Mouse (Mus musculus) MEL (cell line): ENCODE data around the gene Slc30a3. TPM values are rescaled to one million over a fixed set of nuclear protein-coding genes. Genes with fewer than 3 reads are reported as not detected.

Experiments
- DNase-seq: peaks from one replicate; pipeline ENCODE4 v3.0.0; 2011; ENCODE audit warnings: low read depth, low spot score
- H3K27ac ChIP-seq: 2 replicates; pipeline ENCODE4 v1.5.1; 2012; ENCODE audit warnings: low read depth, mild to moderate bottlenecking, control low read depth, low read length, moderate library complexity; ENCODE audit not compliant: control insufficient read depth
- H3K27me3 ChIP-seq, 2 experiments: fragments of 150-350 bp in 1 of 2; sonication (generic) in 1 of 2; 2 replicates each; pipeline ENCODE4 v1.6.1; 2012; ENCODE audit warnings: low read length in 2 of 2, mild to moderate bottlenecking in 2 of 2, improper control_type of control experiment in 1 of 2, moderate library complexity in 1 of 2; ENCODE audit not compliant: insufficient read depth in 2 of 2, control insufficient read depth in 1 of 2
- H3K36me3 ChIP-seq, 2 experiments: 2 replicates each; pipeline ENCODE4 v1.6.1; 2012 to 2014; ENCODE audit warnings: low read length in 2 of 2, improper control_type of control experiment in 1 of 2, inconsistent platforms in 1 of 2, mild to moderate bottlenecking in 1 of 2; ENCODE audit not compliant: insufficient read depth in 2 of 2, control insufficient read depth in 1 of 2
- H3K4me1 ChIP-seq, 2 experiments: fragments of 150-350 bp in 1 of 2; sonication (generic) in 1 of 2; 2 replicates each; pipeline ENCODE4 v1.6.1; 2012; ENCODE audit warnings: low read length in 2 of 2, improper control_type of control experiment in 1 of 2, mild to moderate bottlenecking in 1 of 2; ENCODE audit not compliant: insufficient read depth in 2 of 2, control insufficient read depth in 1 of 2
- H3K4me3 ChIP-seq, 2 experiments: fragments of 150-350 bp in 1 of 2; sonication (generic) in 1 of 2; 2 replicates each; pipeline ENCODE4 v1.5.1; 2012; ENCODE audit warnings: low read depth in 2 of 2, low read length in 2 of 2, mild to moderate bottlenecking in 2 of 2, moderate library complexity in 2 of 2, control low read depth in 1 of 2, improper control_type of control experiment in 1 of 2; ENCODE audit not compliant: control insufficient read depth in 1 of 2, insufficient read depth in 1 of 2
- H3K79me2 ChIP-seq: 2 replicates; pipeline ENCODE4 v1.6.1; 2012; ENCODE audit warnings: mild to moderate bottlenecking, low read length, moderate library complexity; ENCODE audit not compliant: control insufficient read depth, poor library complexity, insufficient read depth
- H3K9ac ChIP-seq: 2 replicates; pipeline ENCODE4 v1.6.1; 2012; ENCODE audit warnings: low read depth, mild to moderate bottlenecking, control low read depth, low read length, moderate library complexity; ENCODE audit not compliant: control insufficient read depth, poor library complexity, severe bottlenecking
- H3K9me3 ChIP-seq: fragments of 150-350 bp; sonication (generic); replicated peaks from 2 replicates; pipeline ENCODE4 v1.6.1; 2012; ENCODE audit warnings: mild to moderate bottlenecking, low read length, improper control_type of control experiment, moderate library complexity; ENCODE audit not compliant: insufficient read depth
- CTCF ChIP-seq, 3 experiments: IDR thresholded peaks in 2 of 3; conservative IDR thresholded peaks in 1 of 3; 2 replicates each; pipeline ENCODE4 v1.5.1; 2011 to 2012; ENCODE audit warnings: low read length in 3 of 3, low read depth in 2 of 3, mild to moderate bottlenecking in 2 of 3, improper control_type of control experiment in 1 of 3, inconsistent platforms in 1 of 3, mixed read lengths in 1 of 3, moderate library complexity in 1 of 3; ENCODE audit not compliant: control insufficient read depth in 1 of 3, insufficient read depth in 1 of 3, poor library complexity in 1 of 3, severe bottlenecking in 1 of 3
- E2F4 ChIP-seq: IDR thresholded peaks from 2 replicates; pipeline ENCODE4 v1.6.1; 2011; ENCODE audit warnings: low read depth, low read length, improper control_type of control experiment, borderline replicate concordance
- ELF1 ChIP-seq: IDR thresholded peaks from 2 replicates; pipeline ENCODE4 v1.6.1; 2014; ENCODE audit warnings: low read depth, mild to moderate bottlenecking, inconsistent platforms, low read length, improper control_type of control experiment, moderate library complexity
- ETS1 ChIP-seq: IDR thresholded peaks from 2 replicates; pipeline ENCODE4 v1.6.1; 2012; ENCODE audit warnings: low read depth, mild to moderate bottlenecking, inconsistent platforms, low read length, improper control_type of control experiment, moderate library complexity
- GATA1 ChIP-seq: IDR thresholded peaks from 2 replicates; pipeline ENCODE4 v1.6.1; 2011; ENCODE audit warnings: low read depth, low read length, improper control_type of control experiment
- HCFC1 ChIP-seq: IDR thresholded peaks from 2 replicates; pipeline ENCODE4 v1.6.1; 2012; ENCODE audit warnings: low read depth, mild to moderate bottlenecking, inconsistent platforms, low read length, improper control_type of control experiment, moderate library complexity
- JUND ChIP-seq: IDR thresholded peaks from 2 replicates; pipeline ENCODE4 v1.6.1; 2011; ENCODE audit warnings: low read depth, mild to moderate bottlenecking, improper control_type of control experiment, low read length
- KAT2A ChIP-seq: conservative IDR thresholded peaks from 2 replicates; pipeline ENCODE4 v1.6.1; 2012; ENCODE audit warnings: low read depth, low read length, improper control_type of control experiment, inconsistent platforms
- MAFK ChIP-seq: IDR thresholded peaks from 2 replicates; pipeline ENCODE4 v1.6.1; 2011; ENCODE audit warnings: low read depth, mild to moderate bottlenecking, low read length, improper control_type of control experiment, borderline replicate concordance
- MAX ChIP-seq: IDR thresholded peaks from 2 replicates; pipeline ENCODE4 v1.6.1; 2011; ENCODE audit warnings: low read length, improper control_type of control experiment
- MAZ ChIP-seq: IDR thresholded peaks from 2 replicates; pipeline ENCODE4 v1.6.1; 2012; ENCODE audit warnings: low read depth, mild to moderate bottlenecking, inconsistent platforms, low read length, improper control_type of control experiment
- MEF2A ChIP-seq: IDR thresholded peaks from 2 replicates; pipeline ENCODE4 v1.6.1; 2014; ENCODE audit warnings: low read depth, mild to moderate bottlenecking, inconsistent platforms, low read length, improper control_type of control experiment; ENCODE audit not compliant: poor library complexity, insufficient replicate concordance, severe bottlenecking; ENCODE audit errors: extremely low read depth
- POLR2A ChIP-seq, 2 experiments: IDR thresholded peaks; 2 replicates each; pipeline ENCODE4 v1.6.1; 2011 to 2012; ENCODE audit warnings: low read length in 2 of 2, mild to moderate bottlenecking in 2 of 2, control low read depth in 1 of 2, improper control_type of control experiment in 1 of 2, low read depth in 1 of 2, moderate library complexity in 1 of 2; ENCODE audit not compliant: control insufficient read depth in 1 of 2, insufficient read depth in 1 of 2, poor library complexity in 1 of 2
- POLR2AphosphoS5 ChIP-seq: IDR thresholded peaks from 2 replicates; pipeline ENCODE4 v1.6.1; 2012; ENCODE audit warnings: low read depth, borderline replicate concordance, mild to moderate bottlenecking, inconsistent platforms, low read length, moderate library complexity, mixed read lengths
- RAD21 ChIP-seq: IDR thresholded peaks from 2 replicates; pipeline ENCODE4 v1.6.1; 2011; ENCODE audit warnings: mild to moderate bottlenecking, low read depth, low read length, improper control_type of control experiment
- RCOR1 ChIP-seq: IDR thresholded peaks from 2 replicates; pipeline ENCODE4 v1.6.1; 2012; ENCODE audit warnings: low read depth, mild to moderate bottlenecking, inconsistent platforms, low read length, improper control_type of control experiment
- TAL1 ChIP-seq: IDR thresholded peaks from 2 replicates; pipeline ENCODE4 v1.6.1; 2012; ENCODE audit warnings: mild to moderate bottlenecking, inconsistent platforms, low read length, moderate library complexity, mixed read lengths
- TBP ChIP-seq: IDR thresholded peaks from 2 replicates; pipeline ENCODE4 v1.8.0; 2011; ENCODE audit warnings: low read depth, low read length, improper control_type of control experiment
- USF2 ChIP-seq, 2 experiments: IDR thresholded peaks; 2 replicates each; pipeline ENCODE4 v1.6.1; 2011 to 2012; ENCODE audit warnings: improper control_type of control experiment in 2 of 2, low read length in 2 of 2, borderline replicate concordance in 1 of 2, inconsistent platforms in 1 of 2, low read depth in 1 of 2, mild to moderate bottlenecking in 1 of 2; ENCODE audit not compliant: insufficient read depth in 1 of 2
- ZC3H11A ChIP-seq: IDR thresholded peaks from 2 replicates; pipeline ENCODE4 v1.6.1; 2012; ENCODE audit warnings: low read depth, mild to moderate bottlenecking, inconsistent platforms, low read length, improper control_type of control experiment
- ZMIZ1 ChIP-seq: IDR thresholded peaks from 2 replicates; pipeline ENCODE4 v1.6.1; 2012; ENCODE audit warnings: low read depth, mild to moderate bottlenecking, inconsistent platforms, low read length, improper control_type of control experiment, moderate library complexity
- polyA plus RNA-seq, 2 experiments: library from polyadenylated mRNA; stranded (reverse) in 1 of 2; unstranded in 1 of 2; fragments of >175 nt in 1 of 2; fragments of >200 nt in 1 of 2; gene quantifications; 2 replicates each; pipeline versions ENCODE4 v1.2.1 to v1.2.4; 2012; ENCODE audit warnings: low replicate concordance in 2 of 2, low read depth in 1 of 2; ENCODE audit not compliant: insufficient read length in 2 of 2, insufficient read depth in 1 of 2, missing spikeins in 1 of 2
- total RNA-seq: library from RNA; depleted of rRNA; stranded (reverse); fragments of 300-350 nt; gene quantifications from 2 replicates; pipeline ENCODE4 v1.2.3, GENCODE M21; 2012

The Slc30a3 gene
- total and polyA plus RNA-seq, 3 experiments, result not detected

DNA sequence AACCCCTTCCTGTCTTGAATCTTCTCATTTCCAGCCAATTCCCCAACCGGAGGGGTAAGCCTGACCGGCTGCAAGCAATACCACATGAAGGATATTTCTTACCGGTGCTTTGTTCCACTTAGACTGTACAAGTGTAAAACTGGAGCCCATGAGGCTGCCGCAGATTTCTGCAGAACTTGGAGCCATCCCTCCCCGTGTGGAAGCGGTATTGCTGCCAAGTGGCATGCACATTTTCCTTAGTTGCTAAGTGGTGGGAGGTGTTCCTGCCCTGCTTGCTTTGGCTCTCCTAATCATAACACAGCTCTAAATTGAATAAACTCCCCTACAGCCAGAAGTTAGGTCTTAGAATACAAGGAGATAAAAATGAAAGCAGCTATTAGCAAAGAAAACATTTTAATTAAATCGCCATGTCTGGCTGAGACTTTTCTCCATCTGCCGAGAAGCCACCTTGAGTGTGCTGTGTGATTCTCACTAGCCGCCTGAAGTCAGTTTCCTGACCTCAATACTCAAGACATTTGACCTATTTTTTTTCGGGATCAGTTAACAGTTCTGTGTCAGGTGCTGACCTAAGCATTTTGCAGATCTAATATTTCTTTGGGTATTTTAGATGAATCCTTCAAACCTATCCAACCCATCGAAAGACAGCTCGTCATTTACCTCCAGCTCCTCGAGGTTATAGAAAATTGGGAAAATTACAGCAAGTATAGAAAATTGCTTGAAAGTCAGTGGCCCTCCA is 27.8 kb downstream of the Slc30a3 start:
- H3K36me3 ChIP-seq, result peaks cover 2 to 3% of the 10 kb centered on the region in 2 experiments; a peak in 3 of 4 replicates
- H3K4me3 ChIP-seq, result no peak overlapping the region
- TF ChIP-seq POLR2A (IDR thresholded peaks at IDR 0.05; ENCODE audit: control insufficient read depth in 1 of 2, insufficient read depth in 1 of 2, low read depth in 1 of 2, low read length in 2 of 2, poor library complexity in 1 of 2) (peak in 1 of 2 experiments; percentile 35; a peak in 1 of 4 replicates), MEF2A (no peak), GATA1 (no peak), MAFK (peak; percentile 76)

DNA sequence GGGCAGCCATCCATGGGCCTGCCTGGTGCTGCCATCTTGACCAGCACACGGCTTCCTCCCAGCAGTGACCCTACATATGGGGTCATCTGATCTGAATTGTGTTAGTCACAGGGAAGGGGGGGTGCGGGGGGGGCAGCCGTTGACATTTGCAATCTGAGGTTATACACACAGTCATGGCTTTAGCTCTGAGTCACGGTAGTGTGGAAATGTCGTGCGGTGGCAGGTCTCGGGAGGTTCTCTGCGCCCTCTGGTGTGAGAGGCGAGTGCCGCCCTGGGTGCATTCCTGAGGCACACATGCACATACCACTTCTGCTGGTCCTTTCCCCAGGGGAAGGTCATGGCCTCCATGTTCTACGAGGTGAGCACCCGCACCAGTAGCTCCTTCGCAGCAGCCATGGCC is 31.7 kb downstream of the Slc30a3 start:
- H3K4me1 ChIP-seq, result no peaks in the 10 kb centered on the region
- no peak overlapping the region for H3K4me3 ChIP-seq
- H3K27me3 ChIP-seq, result no peaks in the 10 kb centered on the region
- no peaks in the 10 kb centered on the region for H3K9me3 ChIP-seq
- H3K79me2 ChIP-seq, result no peaks in the 10 kb centered on the region
- H3K9ac ChIP-seq, result no peak overlapping the region
- H3K27ac ChIP-seq, result no peak overlapping the region
- peaks cover 0 to 7% of the 10 kb centered on the region in 2 experiments; a peak in 2 of 4 replicates for H3K36me3 ChIP-seq
- DNase-seq, result no peak
- TF ChIP-seq ETS1 (no peak), MAZ (no peak), USF2 (IDR thresholded peaks at IDR 0.05; ENCODE audit: borderline replicate concordance in 1 of 2, insufficient read depth in 1 of 2, low read depth in 1 of 2, low read length in 2 of 2) (no peak), ZMIZ1 (no peak), ZC3H11A (no peak)

More for the DNA sequence above, 27.8 kb downstream of the Slc30a3 start:
- no peak for DNase-seq
- peaks cover 0 to 11% of the 10 kb centered on the region in 2 experiments; a peak in 2 of 4 replicates for H3K4me1 ChIP-seq
- H3K27ac ChIP-seq, result no peak overlapping the region
- H3K27me3 ChIP-seq, result no peaks in the 10 kb centered on the region
- no peak overlapping the region for H3K9ac ChIP-seq
- H3K79me2 ChIP-seq, result no peaks in the 10 kb centered on the region
- no peaks in the 10 kb centered on the region for H3K9me3 ChIP-seq

DNA sequence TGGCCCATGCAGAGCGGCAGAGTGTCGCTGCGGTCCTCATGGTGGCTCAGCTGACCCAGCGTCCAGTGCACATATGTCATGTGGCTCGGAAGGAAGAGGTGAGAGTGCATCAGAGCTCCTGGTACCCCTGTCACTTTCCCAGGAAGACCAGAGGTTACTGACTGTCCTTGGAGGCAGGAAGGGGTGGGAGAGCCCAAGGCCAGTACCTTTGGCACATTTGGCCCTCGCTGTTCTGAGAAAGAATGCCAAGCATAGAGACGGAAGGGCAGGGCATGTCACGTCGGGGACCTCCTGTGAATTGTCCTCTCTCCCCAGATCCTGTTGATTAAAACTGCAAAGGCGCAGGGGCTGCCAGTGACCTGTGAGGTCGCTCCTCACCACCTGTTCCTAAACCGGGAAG is 34.9 kb downstream of the Slc30a3 start:
- no peak overlapping the region for H3K27ac ChIP-seq
- no peak for DNase-seq
- no peak overlapping the region for H3K9ac ChIP-seq
- no peaks in the 10 kb centered on the region for H3K4me1 ChIP-seq
- H3K27me3 ChIP-seq, result no peaks in the 10 kb centered on the region
- TF ChIP-seq POLR2AphosphoS5 (no peak), JUND (no peak), CTCF (IDR thresholded peaks at IDR 0.05 in 2 of 3, conservative IDR thresholded peaks at IDR 0.05 in 1 of 3; ENCODE audit: control insufficient read depth in 1 of 3, insufficient read depth in 1 of 3, low read depth in 2 of 3, low read length in 3 of 3, poor library complexity in 1 of 3, severe bottlenecking in 1 of 3) (no peak), KAT2A (no peak), TAL1 (no peak), HCFC1 (no peak), E2F4 (no peak), ELF1 (no peak), USF2 (IDR thresholded peaks at IDR 0.05; ENCODE audit: borderline replicate concordance in 1 of 2, insufficient read depth in 1 of 2, low read depth in 1 of 2, low read length in 2 of 2) (no peak), RCOR1 (no peak), TBP (no peak), MEF2A (no peak), RAD21 (no peak), ETS1 (no peak), MAX (no peak)
- no peaks in the 10 kb centered on the region for H3K79me2 ChIP-seq
- no peaks in the 10 kb centered on the region for H3K9me3 ChIP-seq
- peaks cover 0 to 13% of the 10 kb centered on the region in 2 experiments; a peak in 2 of 4 replicates for H3K36me3 ChIP-seq
- H3K4me3 ChIP-seq, result no peak overlapping the region
